Mouse (Mus musculus) hindbrain, embryonic 10.5 days (tissue): Measurements from ENCODE around the gene Helz2. TPM values are rescaled to one million over a fixed set of nuclear protein-coding genes. Genes with fewer than 3 reads are reported as not detected.
"Not testable (repeated sequence)": the region's sequence is repeated elsewhere in the genome, so short reads cannot be mapped to it uniquely, and the experiment has no call there.

Experiments used
- DNase-seq: peaks from one replicate; pipeline ENCODE4 v3.0.0-alpha.2; 2017; ENCODE audit warnings: low spot score
- H3K27ac ChIP-seq: fragments of 300-500 bp; sonication (generic); 2 replicates; pipeline ENCODE4 v1.5.1; 2016; ENCODE audit warnings: mild to moderate bottlenecking, moderate library complexity
- H3K27me3 ChIP-seq: fragments of 300-500 bp; sonication (generic); 2 replicates; pipeline ENCODE4 v1.6.1; 2016; ENCODE audit warnings: mild to moderate bottlenecking; ENCODE audit not compliant: poor library complexity, insufficient read depth, severe bottlenecking
- H3K36me3 ChIP-seq: fragments of 300-500 bp; sonication (generic); 2 replicates; pipeline ENCODE4 v1.6.1; 2016; ENCODE audit warnings: mild to moderate bottlenecking, moderate library complexity
- H3K4me1 ChIP-seq: fragments of 300-500 bp; sonication (generic); replicated peaks from 2 replicates; pipeline ENCODE4 v1.6.1; 2016; ENCODE audit warnings: mild to moderate bottlenecking
- H3K4me3 ChIP-seq: fragments of 300-500 bp; sonication (generic); 2 replicates; pipeline ENCODE4 v1.5.1; 2016; ENCODE audit warnings: mild to moderate bottlenecking, moderate library complexity
- H3K9me3 ChIP-seq: fragments of 300-500 bp; sonication (generic); 2 replicates; pipeline ENCODE4 v1.6.1; 2016; ENCODE audit warnings: mild to moderate bottlenecking, moderate library complexity
- WGBS: fragments of 180-500 bp; shearing (Covaris S2); methylation state at CpG from one replicate; pipeline ENCODE4 v1.1.7; 2016; 5-methylcytosine and 5-hydroxymethylcytosine counted together
- polyA plus RNA-seq: library from polyadenylated mRNA; unstranded; fragments of >200 nt; fragmentation: Nextera tagmentation; extraction: Ambion mirVana; gene quantifications from 2 replicates; pipeline ENCODE4 v1.2.1, GENCODE M21; 2016

The Helz2 gene
- polyA plus RNA-seq, 1 experiment from 2014 or later = 0.52 TPM

- H3K4me1 ChIP-seq = no peaks in the 10 kb centered on the region
- DNase-seq = no peak
- 89% methylated on average over 5 of the region's 5 CpGs for WGBS
- peaks cover 21% of the 10 kb centered on the region for H3K27me3 ChIP-seq
- H3K4me3 ChIP-seq = no peak overlapping the region
- no peak overlapping the region for H3K27ac ChIP-seq
- H3K9me3 ChIP-seq = no peaks in the 10 kb centered on the region
- no peaks in the 10 kb centered on the region for H3K36me3 ChIP-seq
Observed at GRCm38 (mm10) chr2:181205678-181206077, 36.1 kb downstream of the Helz2 start.

- DNase-seq = no peak
- 86% methylated on average over 6 of the region's 6 CpGs for WGBS
- H3K4me1 ChIP-seq = no peaks in the 10 kb centered on the region
- no peaks in the 10 kb centered on the region for H3K9me3 ChIP-seq
- no peak overlapping the region for H3K27ac ChIP-seq
- H3K36me3 ChIP-seq = no peaks in the 10 kb centered on the region
- peaks cover 5% of the 10 kb centered on the region; the same call in 1 of the 2 replicates for H3K27me3 ChIP-seq
- no peak overlapping the region for H3K4me3 ChIP-seq
Observed at GRCm38 (mm10) chr2:181202886-181203285, 38.9 kb downstream of the Helz2 start.

GRCm38 (mm10) chr2:181202422-181202821, 39.4 kb downstream of the Helz2 start, which contains the start of gene Ptk6:
TSS of gene Ptk6 (minus strand) at chr2:181202789.
- H3K27ac ChIP-seq = no peak within 1 kb of the TSS
- H3K4me1 ChIP-seq = no peaks in the 10 kb centered on the region
- WGBS = 88% methylated on average over 3 of the region's 3 CpGs
- 0 out of 2 replicates have a peak, but pooled peaks cover under 1% of the 10 kb centered on the region for H3K27me3 ChIP-seq
- no peak for DNase-seq
- H3K9me3 ChIP-seq = no peaks in the 10 kb centered on the region
- H3K36me3 ChIP-seq = no peaks in the 10 kb centered on the region
- no peak within 1 kb of the TSS for H3K4me3 ChIP-seq

GRCm38 (mm10) chr2:181201606-181202005, 40.2 kb downstream of the Helz2 start:
- Histone ChIP-seq H3K4me3 (no peak overlapping the region), H3K27me3 (no peaks in the 10 kb centered on the region), H3K36me3 (no peaks in the 10 kb centered on the region), H3K9me3 (no peaks in the 10 kb centered on the region), H3K4me1 (no peaks in the 10 kb centered on the region), H3K27ac (no peak overlapping the region)
- WGBS = 83% methylated on average over 3 of the region's 3 CpGs
- DNase-seq = no peak

GRCm38 (mm10) chr2:181196628-181197300, 45.1 kb downstream of the Helz2 start:
- no peak overlapping the region for H3K27ac ChIP-seq
- H3K36me3 ChIP-seq = no peaks in the 10 kb centered on the region
- no peak for DNase-seq
- 90% methylated on average over 4 of the region's 4 CpGs for WGBS
- no peak overlapping the region for H3K4me3 ChIP-seq
- H3K4me1 ChIP-seq = no peaks in the 10 kb centered on the region
- H3K27me3 ChIP-seq = 0 out of 2 replicates have a peak, but pooled peaks cover 4% of the 10 kb centered on the region
- no peaks in the 10 kb centered on the region for H3K9me3 ChIP-seq

GRCm38 (mm10) chr2:181193044-181193443, 48.8 kb downstream of the Helz2 start:
- Histone ChIP-seq H3K4me1 (peaks cover 9% of the 10 kb centered on the region), H3K27me3 (0 out of 2 replicates have a peak, but pooled peaks cover 4% of the 10 kb centered on the region), H3K27ac (no peak overlapping the region), H3K36me3 (peaks cover 17% of the 10 kb centered on the region), H3K9me3 (no peaks in the 10 kb centered on the region), H3K4me3 (no peak overlapping the region)
- WGBS = 73% methylated on average over 3 of the region's 3 CpGs
- no peak for DNase-seq

GRCm38 (mm10) chr2:181191936-181192335, 49.9 kb downstream of the Helz2 start:
- 59% methylated on average over 4 of the region's 4 CpGs for WGBS

GRCm38 (mm10) chr2:181191385-181191784, 50.4 kb downstream of the Helz2 start:
- DNase-seq, H3K4me3 ChIP-seq, H3K27ac ChIP-seq, H3K9me3 ChIP-seq, H3K27me3 ChIP-seq: not testable (repeated sequence)
- Histone ChIP-seq H3K4me1 (peaks cover 14% of the 10 kb centered on the region), H3K36me3 (peaks cover 17% of the 10 kb centered on the region)
- WGBS = 68% methylated on average over 4 of the region's 4 CpGs

More at GRCm38 (mm10) chr2:181191936-181192335, 49.9 kb downstream of the Helz2 start:
- Histone ChIP-seq H3K4me1 (peaks cover 12% of the 10 kb centered on the region), H3K27ac (no peak overlapping the region), H3K36me3 (peaks cover 17% of the 10 kb centered on the region), H3K4me3 (no peak overlapping the region), H3K27me3 (0 out of 2 replicates have a peak, but pooled peaks cover 4% of the 10 kb centered on the region), H3K9me3 (no peaks in the 10 kb centered on the region)
- DNase-seq = no peak

- H3K36me3 ChIP-seq = peaks cover 17% of the 10 kb centered on the region
- H3K27me3 ChIP-seq = no peaks in the 10 kb centered on the region
- 89% methylated on average over 1 of the region's 1 CpGs for WGBS
- peak overlapping the region; percentile 78; the same call in 1 of the 2 replicates for H3K4me3 ChIP-seq
- peaks cover 16% of the 10 kb centered on the region for H3K4me1 ChIP-seq
- no peak overlapping the region for H3K27ac ChIP-seq
- H3K9me3 ChIP-seq = no peaks in the 10 kb centered on the region
- no peak for DNase-seq
Observed at GRCm38 (mm10) chr2:181189321-181189720, 52.5 kb downstream of the Helz2 start.

- 65% methylated on average over 2 of the region's 2 CpGs for WGBS
- H3K4me3 ChIP-seq = peak overlapping the region; percentile 78
Observed at GRCm38 (mm10) chr2:181188681-181189080, 53.1 kb downstream of the Helz2 start.

GRCm38 (mm10) chr2:181187121-181188000, 54.5 kb downstream of the Helz2 start, which contains the start of gene Ppdpf:
TSS of gene Ppdpf (plus strand) at chr2:181187247.
- Histone ChIP-seq H3K36me3 (peaks cover 17% of the 10 kb centered on the region), H3K27ac (peak within 1 kb of the TSS; percentile 99), H3K27me3 (no peaks in the 10 kb centered on the region), H3K9me3 (no peaks in the 10 kb centered on the region), H3K4me1 (peaks cover 16% of the 10 kb centered on the region), H3K4me3 (peak within 1 kb of the TSS; percentile 78)
- peak; percentile 88 for DNase-seq
- WGBS = under 1% methylated on average over 64 of the region's 64 CpGs

More at GRCm38 (mm10) chr2:181188681-181189080, 53.1 kb downstream of the Helz2 start:
- no peaks in the 10 kb centered on the region for H3K9me3 ChIP-seq
- peaks cover 17% of the 10 kb centered on the region for H3K36me3 ChIP-seq
- peak overlapping the region; percentile 99 for H3K27ac ChIP-seq
- H3K27me3 ChIP-seq = no peaks in the 10 kb centered on the region
- H3K4me1 ChIP-seq = peaks cover 16% of the 10 kb centered on the region
- DNase-seq = no peak

GRCm38 (mm10) chr2:181186635-181187034, 55.2 kb downstream of the Helz2 start:
- peak; percentile 88 for DNase-seq
- peaks cover 17% of the 10 kb centered on the region for H3K36me3 ChIP-seq
- H3K4me3 ChIP-seq = peak overlapping the region; percentile 78
- H3K9me3 ChIP-seq = no peaks in the 10 kb centered on the region
- peaks cover 16% of the 10 kb centered on the region for H3K4me1 ChIP-seq
- peak overlapping the region; percentile 99 for H3K27ac ChIP-seq
- no peaks in the 10 kb centered on the region for H3K27me3 ChIP-seq
- WGBS = under 1% methylated on average over 14 of the region's 14 CpGs
